Mouse (Mus musculus): ENCODE measurements around the gene Prox2.

DNA sequence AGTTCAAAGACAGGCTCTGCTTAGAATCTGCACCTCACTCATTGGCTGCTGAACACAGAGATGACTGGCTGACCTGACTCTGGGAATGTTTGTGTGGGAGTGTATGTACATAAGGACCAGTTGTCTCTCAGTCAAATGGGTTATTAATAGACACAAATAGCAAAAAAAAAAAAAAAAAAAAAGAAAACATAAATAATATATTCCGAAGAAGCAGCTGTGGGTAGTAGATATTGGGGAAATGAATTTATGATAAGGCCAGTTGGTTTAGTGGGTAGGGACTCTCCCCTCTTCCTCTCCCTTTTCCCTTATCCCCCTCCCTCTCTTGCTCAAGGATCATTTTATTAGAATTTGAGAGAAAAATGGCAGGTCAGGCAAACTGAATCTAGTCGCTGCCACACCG, 3.4 kb upstream of the Prox2 start:
- no peak for TF ChIP-seq CTCF (IDR thresholded peaks at IDR 0.05; ENCODE audit: insufficient read depth, low read length)
- no peak for TF ChIP-seq POLR2A (IDR thresholded peaks at IDR 0.05; ENCODE audit: borderline replicate concordance, extremely low read depth, low read depth, low read length)

Measured in lung, adult 2 months (tissue).